Mouse (Mus musculus) stomach, embryonic 16.5 days (tissue): ENCODE measurements around the gene Klhdc1. TPM values are rescaled to one million over a fixed set of nuclear protein-coding genes. Genes with fewer than 3 reads are reported as not detected.

Source experiments
- ATAC-seq: fragments of 200-750 bp; cut with Nextera tagmentation; 2 replicates; pipeline ENCODE4 v1.8.0; 2017; ENCODE audit warnings: moderate number of reproducible peaks, moderate TSS enrichment; ENCODE audit not compliant: insufficient read depth, low FRiP score
- H3K27ac ChIP-seq: fragments of 300-500 bp; sonication (generic); 2 replicates; pipeline ENCODE4 v1.5.1; 2014; ENCODE audit warnings: low read length
- H3K27me3 ChIP-seq: fragments of 300-500 bp; sonication (generic); 2 replicates; pipeline ENCODE4 v1.6.1; 2014; ENCODE audit warnings: low read length, control low read depth, mixed read lengths; ENCODE audit not compliant: control insufficient read depth, insufficient read depth
- H3K36me3 ChIP-seq: fragments of 300-500 bp; sonication (generic); 2 replicates; pipeline ENCODE4 v1.6.1; 2014; ENCODE audit warnings: low read length; ENCODE audit not compliant: control insufficient read depth, insufficient read depth
- H3K4me1 ChIP-seq: fragments of 300-500 bp; sonication (generic); 2 replicates; pipeline ENCODE4 v1.6.1; 2014; ENCODE audit warnings: low read length, control low read depth, mixed read lengths; ENCODE audit not compliant: control insufficient read depth, insufficient read depth
- H3K4me2 ChIP-seq: fragments of 300-500 bp; sonication (generic); 2 replicates; pipeline ENCODE4 v1.6.1; 2014; ENCODE audit warnings: low read depth, low read length, mixed read lengths
- H3K4me3 ChIP-seq: fragments of 300-500 bp; sonication (generic); replicated peaks from 2 replicates; pipeline ENCODE4 v1.5.1; 2014; ENCODE audit warnings: mild to moderate bottlenecking, low read length
- H3K9ac ChIP-seq: fragments of 300-500 bp; sonication (generic); 2 replicates; pipeline ENCODE4 v1.6.1; 2014; ENCODE audit warnings: low read length
- H3K9me3 ChIP-seq: fragments of 300-500 bp; sonication (generic); replicated peaks from 2 replicates; pipeline ENCODE4 v1.6.1; 2016; ENCODE audit warnings: low read length, control low read depth; ENCODE audit not compliant: control insufficient read depth
- WGBS: fragments of 180-500 bp; shearing (Covaris S2); extraction: QIAGEN DNeasy Blood & Tissue Kit; methylation state at CpG from one replicate; pipeline ENCODE4 v1.1.7; 2014; 5-methylcytosine and 5-hydroxymethylcytosine counted together
- polyA plus RNA-seq: library from polyadenylated mRNA; unstranded; fragments of >200 nt; fragmentation: Nextera tagmentation; extraction: Ambion mirVana; gene quantifications from 2 replicates; pipeline ENCODE4 v1.2.1, GENCODE M21; 2015

Gene Klhdc1
- polyA plus RNA-seq, 1 experiment from 2014 or later: 7.2 TPM

DNA sequence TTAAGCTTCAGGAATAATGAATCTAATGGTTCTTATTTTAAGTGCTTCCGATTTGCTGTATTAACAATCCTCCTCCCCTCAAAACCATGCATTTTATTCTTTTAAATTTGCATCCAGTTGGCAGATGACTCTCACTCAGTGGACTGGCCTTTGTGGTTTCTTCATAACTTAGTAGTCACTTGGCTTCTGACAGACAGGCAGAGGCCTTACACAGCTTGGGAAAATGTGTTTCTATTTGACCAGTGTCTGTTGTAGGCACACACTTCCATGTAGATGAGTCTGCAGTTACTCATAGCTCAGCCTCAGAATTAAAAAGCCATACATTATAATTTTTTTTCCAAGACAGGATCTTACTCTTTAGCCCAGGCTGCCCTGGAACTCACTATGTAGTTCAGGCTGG is 12.8 kb downstream of the Klhdc1 start:
- no peaks in the 10 kb centered on the region for H3K36me3 ChIP-seq
- 96% methylated on average over 1 of the region's 1 CpGs for WGBS
- no peak overlapping the region for H3K9ac ChIP-seq
- no peak overlapping the region for H3K27ac ChIP-seq
- H3K4me3 ChIP-seq: no peak overlapping the region
- ATAC-seq: no peak
- no peaks in the 10 kb centered on the region for H3K4me1 ChIP-seq
- no peak overlapping the region for H3K4me2 ChIP-seq
- no peaks in the 10 kb centered on the region for H3K27me3 ChIP-seq
- H3K9me3 ChIP-seq: no peaks in the 10 kb centered on the region

DNA sequence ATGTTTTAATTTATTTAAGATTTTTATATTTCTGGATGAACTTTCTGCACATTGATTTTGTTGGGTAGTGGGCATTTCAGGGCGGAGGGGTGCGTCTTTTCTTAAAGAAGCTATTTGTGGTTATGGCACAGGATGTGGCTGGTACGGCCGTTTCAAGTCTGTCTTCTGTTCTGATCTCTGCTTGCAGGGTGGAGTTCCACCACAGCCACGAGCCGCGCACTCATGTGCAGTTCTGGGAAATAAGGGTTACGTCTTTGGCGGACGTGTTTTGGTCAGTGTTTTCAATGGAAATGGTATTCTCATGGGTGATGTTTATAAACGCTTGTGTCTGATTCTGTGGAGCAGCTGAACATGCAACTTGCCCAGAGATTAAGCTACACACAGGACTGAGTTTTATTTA is 16.9 kb downstream of the Klhdc1 start:
- ATAC-seq: no peak
- no peak overlapping the region for H3K4me2 ChIP-seq
- no peak overlapping the region for H3K27ac ChIP-seq
- H3K4me3 ChIP-seq: no peak overlapping the region
- no peaks in the 10 kb centered on the region for H3K27me3 ChIP-seq
- WGBS: 80% methylated on average over 11 of the region's 11 CpGs
- H3K36me3 ChIP-seq: no peaks in the 10 kb centered on the region
- no peaks in the 10 kb centered on the region for H3K4me1 ChIP-seq
- H3K9me3 ChIP-seq: no peaks in the 10 kb centered on the region
- no peak overlapping the region for H3K9ac ChIP-seq

DNA sequence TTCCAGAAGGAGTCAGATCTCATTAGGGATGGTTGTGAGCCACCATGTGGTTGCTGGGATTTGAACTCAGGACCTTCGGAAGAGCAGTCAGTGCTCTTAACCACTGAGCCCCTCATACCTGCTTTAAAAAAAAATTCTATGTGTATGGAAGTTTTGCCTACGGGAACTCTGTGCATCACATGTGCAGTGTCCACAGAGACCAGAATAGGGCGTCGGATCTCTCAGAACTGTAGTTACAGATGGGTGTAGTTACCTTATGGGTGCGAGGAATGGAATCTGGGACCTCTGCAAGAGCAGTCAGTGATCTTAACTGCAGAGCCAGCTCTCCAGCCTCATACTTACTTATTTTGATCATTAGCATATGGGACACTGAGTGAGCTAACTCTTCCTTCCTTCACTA is 21.3 kb downstream of the Klhdc1 start:
- no peak overlapping the region for H3K27ac ChIP-seq
- WGBS: 89% methylated on average over 5 of the region's 5 CpGs
- no peaks in the 10 kb centered on the region for H3K36me3 ChIP-seq
- no peak for ATAC-seq
- no peak overlapping the region for H3K9ac ChIP-seq
- H3K27me3 ChIP-seq: no peaks in the 10 kb centered on the region
- no peaks in the 10 kb centered on the region for H3K9me3 ChIP-seq
- no peaks in the 10 kb centered on the region for H3K4me1 ChIP-seq
- no peak overlapping the region for H3K4me2 ChIP-seq
- H3K4me3 ChIP-seq: no peak overlapping the region

DNA sequence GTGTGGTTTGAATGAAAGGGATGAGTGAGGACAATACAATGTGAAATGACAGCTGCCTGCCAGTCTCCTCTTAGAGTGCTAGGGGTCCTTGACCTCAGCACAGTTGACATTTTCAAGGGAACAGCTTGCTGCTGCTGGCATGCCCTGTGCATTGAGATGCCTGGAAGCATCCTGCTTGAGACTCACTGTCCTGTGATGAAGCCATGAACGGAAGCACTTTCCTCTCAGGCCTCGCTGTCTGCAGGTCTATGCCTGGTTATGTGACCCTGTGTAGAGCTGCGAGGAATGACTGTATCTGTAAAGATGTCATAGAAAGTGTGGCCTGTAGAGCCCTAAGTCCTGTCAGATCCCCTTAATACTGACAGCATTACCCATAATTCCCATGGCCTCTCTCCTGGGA is 24.1 kb downstream of the Klhdc1 start:
- H3K27me3 ChIP-seq: no peaks in the 10 kb centered on the region
- no peaks in the 10 kb centered on the region for H3K4me1 ChIP-seq
- no peak overlapping the region for H3K27ac ChIP-seq
- no peaks in the 10 kb centered on the region for H3K36me3 ChIP-seq
- H3K9me3 ChIP-seq: no peaks in the 10 kb centered on the region
- H3K4me3 ChIP-seq: no peak overlapping the region
- ATAC-seq: no peak
- 83% methylated on average over 3 of the region's 3 CpGs for WGBS
- H3K9ac ChIP-seq: no peak overlapping the region
- H3K4me2 ChIP-seq: no peak overlapping the region

DNA sequence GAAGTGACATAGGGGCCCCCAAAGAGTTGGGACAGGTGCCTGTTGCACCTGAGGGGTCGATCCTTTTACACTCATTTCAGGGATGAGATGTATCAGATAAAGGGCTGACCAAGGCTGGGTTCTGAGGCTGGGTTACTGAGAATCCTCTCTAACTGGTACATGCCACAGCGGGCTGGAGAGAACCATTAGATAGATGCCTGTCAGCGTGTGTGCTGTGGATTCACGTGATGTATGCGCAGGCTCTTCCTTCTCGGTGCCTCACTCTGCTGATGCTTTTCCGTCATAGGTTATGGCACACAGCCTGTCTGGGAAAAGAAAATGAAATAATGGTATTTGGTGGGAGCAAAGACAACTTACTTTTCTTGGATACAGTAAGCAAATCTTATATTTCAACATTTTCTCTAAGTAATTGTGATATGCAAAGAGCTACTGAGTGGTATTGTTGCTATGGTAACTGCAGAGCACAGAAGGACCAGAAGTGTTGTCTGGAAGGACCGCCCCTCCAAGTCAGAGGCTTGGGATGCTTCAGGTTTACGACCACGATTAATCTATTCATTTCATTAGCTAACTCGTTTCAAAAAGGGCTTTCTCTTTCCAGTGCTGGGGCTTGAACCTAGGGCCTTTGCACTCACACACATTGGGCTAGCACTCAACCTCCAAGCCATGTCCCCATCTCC is 27.1 kb downstream of the Klhdc1 start:
- no peaks in the 10 kb centered on the region for H3K9me3 ChIP-seq
- no peaks in the 10 kb centered on the region for H3K27me3 ChIP-seq
- no peak overlapping the region for H3K4me3 ChIP-seq
- no peak overlapping the region for H3K27ac ChIP-seq
- no peaks in the 10 kb centered on the region for H3K4me1 ChIP-seq
- WGBS: 77% methylated on average over 11 of the region's 11 CpGs
- ATAC-seq: no peak
- H3K36me3 ChIP-seq: no peaks in the 10 kb centered on the region
- H3K4me2 ChIP-seq: no peak overlapping the region
- no peak overlapping the region for H3K9ac ChIP-seq

DNA sequence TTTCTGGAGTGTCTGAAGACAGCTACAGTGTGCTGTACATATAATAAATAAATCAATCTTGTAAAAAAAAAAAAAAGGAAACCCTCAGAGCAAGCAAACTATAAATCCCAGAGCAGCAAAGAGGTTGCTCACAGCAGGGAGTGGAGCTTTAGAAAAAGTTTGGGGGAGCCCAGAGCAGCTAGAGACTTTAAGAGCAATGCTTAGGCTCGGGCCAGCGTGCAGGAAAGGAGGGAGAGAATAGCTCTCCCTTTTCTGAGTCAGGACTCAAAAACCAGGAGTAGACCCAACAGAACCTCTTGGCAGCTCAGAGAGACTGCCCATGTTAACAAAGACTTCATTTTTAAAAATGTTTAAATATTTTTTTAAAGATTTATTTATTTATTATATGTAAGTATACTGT is 28.0 kb downstream of the Klhdc1 start:
- H3K9ac ChIP-seq: no peak overlapping the region
- no peaks in the 10 kb centered on the region for H3K4me1 ChIP-seq
- WGBS: 82% methylated on average over 2 of the region's 2 CpGs
- no peak for ATAC-seq
- no peak overlapping the region for H3K4me3 ChIP-seq
- no peak overlapping the region for H3K27ac ChIP-seq
- no peaks in the 10 kb centered on the region for H3K9me3 ChIP-seq
- no peaks in the 10 kb centered on the region for H3K27me3 ChIP-seq
- no peaks in the 10 kb centered on the region for H3K36me3 ChIP-seq
- no peak overlapping the region for H3K4me2 ChIP-seq

DNA sequence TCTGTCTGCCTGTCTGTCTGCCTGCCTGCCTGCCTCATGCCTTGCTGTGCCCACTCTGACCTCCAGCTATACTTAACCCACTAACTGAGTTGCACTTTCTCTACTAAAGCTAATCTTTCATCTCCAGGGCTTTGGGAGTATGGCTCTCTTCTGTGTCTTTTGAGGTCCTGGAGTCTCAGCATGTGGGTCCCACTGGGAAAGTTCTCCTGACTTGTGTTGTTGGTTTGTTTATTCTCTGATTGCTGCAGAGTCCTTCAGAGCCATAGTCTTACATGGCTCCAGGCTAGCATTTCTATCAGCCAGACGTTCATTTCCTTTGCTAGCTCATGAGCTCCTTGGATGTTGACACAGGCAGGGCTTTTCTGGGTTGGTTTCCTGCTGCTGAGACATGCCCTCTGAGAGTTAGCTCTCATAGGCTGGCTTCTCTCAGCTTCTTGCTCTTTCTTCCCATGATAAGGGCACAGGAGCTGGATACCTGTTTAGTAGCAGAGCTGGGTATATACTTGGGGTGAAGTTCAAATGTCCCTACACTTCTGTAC is 39.0 kb downstream of the Klhdc1 start:
- H3K27me3 ChIP-seq: no peaks in the 10 kb centered on the region
- 21% methylated on average over 1 of the region's 1 CpGs for WGBS
- H3K9me3 ChIP-seq: no peaks in the 10 kb centered on the region
- no peaks in the 10 kb centered on the region for H3K4me1 ChIP-seq
- H3K4me2 ChIP-seq: no peak overlapping the region
- H3K9ac ChIP-seq: no peak overlapping the region
- H3K27ac ChIP-seq: no peak overlapping the region
- H3K4me3 ChIP-seq: no peak overlapping the region
- ATAC-seq: no peak; the same call in 1 of the 2 replicates
- no peaks in the 10 kb centered on the region for H3K36me3 ChIP-seq

DNA sequence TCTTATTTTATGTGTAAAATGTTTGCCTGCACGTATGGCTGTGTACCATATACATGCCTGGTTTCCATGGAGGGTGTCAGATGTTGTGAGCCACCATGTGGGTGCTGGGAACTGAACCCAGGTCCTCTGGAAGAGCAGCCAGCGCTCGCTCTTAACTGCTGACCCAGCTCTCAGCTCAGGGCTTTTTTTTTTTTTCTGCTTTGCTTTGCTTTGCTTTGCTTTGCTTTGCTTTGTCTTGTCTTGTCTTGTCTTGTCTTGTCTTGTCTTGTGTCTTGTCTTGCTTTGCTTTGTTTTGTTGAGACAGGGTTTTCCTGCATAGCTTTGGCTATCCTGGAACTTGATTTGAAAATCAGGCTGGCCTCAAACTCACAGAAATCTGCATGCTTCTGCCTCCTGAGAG is 39.9 kb downstream of the Klhdc1 start:
- 94% methylated on average over 3 of the region's 3 CpGs for WGBS

DNA sequence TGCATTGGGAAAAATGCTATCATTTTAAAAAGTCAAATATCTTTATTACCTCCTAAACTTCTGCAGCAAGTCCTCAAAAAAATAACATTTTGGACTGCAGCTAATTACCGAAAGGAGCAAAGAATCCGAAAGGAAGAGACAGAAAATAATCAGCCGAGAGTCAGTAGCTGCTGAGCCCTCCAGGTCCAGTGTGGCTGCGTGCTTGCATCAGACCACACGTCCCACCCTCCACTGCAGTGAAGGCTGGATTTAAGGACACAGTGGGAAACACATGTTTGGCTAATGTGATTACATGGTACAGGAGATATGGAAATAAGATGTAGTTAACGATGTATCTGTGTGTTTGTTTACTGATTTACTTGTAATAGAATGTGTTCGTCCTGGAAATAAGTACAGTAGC is 42.2 kb downstream of the Klhdc1 start:
- WGBS: 86% methylated on average over 7 of the region's 7 CpGs
- Histone ChIP-seq H3K27me3 (no peaks in the 10 kb centered on the region), H3K4me2 (no peak overlapping the region)

More for the DNA sequence above, 39.9 kb downstream of the Klhdc1 start:
- Histone ChIP-seq H3K4me1 (no peaks in the 10 kb centered on the region), H3K36me3 (no peaks in the 10 kb centered on the region), H3K9me3 (no peaks in the 10 kb centered on the region), H3K9ac (no peak overlapping the region), H3K27ac (no peak overlapping the region), H3K27me3 (no peaks in the 10 kb centered on the region), H3K4me2 (no peak overlapping the region), H3K4me3 (no peak overlapping the region)
- no peak for ATAC-seq

More for the DNA sequence above, 42.2 kb downstream of the Klhdc1 start:
- Histone ChIP-seq H3K27ac (no peak overlapping the region), H3K4me1 (no peaks in the 10 kb centered on the region), H3K9ac (no peak overlapping the region), H3K36me3 (no peaks in the 10 kb centered on the region), H3K4me3 (no peak overlapping the region), H3K9me3 (no peaks in the 10 kb centered on the region)
- ATAC-seq: no peak
